Mouse (Mus musculus) fat pad, adult 2 months (tissue): Measurements from ENCODE around the gene Crot.
"Not testable (repeated sequence)": the region's sequence is repeated elsewhere in the genome, so short reads cannot be mapped to it uniquely, and the experiment has no call there.

Experiments used
- DNase-seq: peaks from one replicate; pipeline ENCODE4 v3.0.0-alpha.2; 2011; ENCODE audit warnings: low read depth, low spot score; ENCODE audit errors: extremely low read depth

The Crot gene

GRCm38 (mm10) chr5:8997513-8997895, 380 bp upstream of the Crot start:
- no peak for DNase-seq

DNA sequence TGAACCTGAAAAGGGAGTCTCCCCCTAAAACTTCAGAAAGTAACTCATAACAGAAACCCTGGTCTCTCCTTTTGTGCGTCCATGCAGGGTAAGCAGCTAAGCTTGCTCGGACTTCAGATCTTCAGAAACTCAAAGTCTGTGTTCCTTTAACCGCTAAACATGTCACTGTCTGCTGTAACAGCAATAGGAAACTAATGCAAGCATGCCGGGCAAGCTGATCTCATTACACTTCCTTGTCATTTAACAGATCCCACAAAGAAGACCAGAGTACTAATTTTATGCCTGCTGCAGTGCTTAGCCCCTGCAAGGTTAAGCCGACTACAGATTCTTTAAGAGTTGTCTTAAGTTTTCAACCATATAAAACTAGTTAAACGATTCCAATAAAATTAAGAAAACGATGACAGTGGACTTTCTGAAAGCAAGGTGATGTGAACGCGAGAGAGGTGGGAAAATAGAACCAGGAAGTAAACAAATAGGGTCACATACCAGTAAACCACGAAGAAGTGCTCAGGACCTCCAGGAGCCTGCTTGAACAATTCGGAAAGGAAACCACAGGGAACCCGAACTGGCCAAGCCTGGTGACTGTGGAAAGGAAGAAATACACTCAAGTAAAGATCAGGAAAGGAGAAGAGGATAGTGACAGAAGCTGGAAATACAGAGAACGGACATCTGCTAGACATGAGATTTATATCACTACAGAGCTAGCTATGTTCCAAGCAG, 998 bp downstream of the Crot start:
- DNase-seq = no peak

- DNase-seq = no peak
Measured at GRCm38 (mm10) chr5:8991626-8992025, 5.5 kb downstream of the Crot start.

- no peak for DNase-seq
Measured at GRCm38 (mm10) chr5:8990526-8990925, 6.6 kb downstream of the Crot start.

DNA sequence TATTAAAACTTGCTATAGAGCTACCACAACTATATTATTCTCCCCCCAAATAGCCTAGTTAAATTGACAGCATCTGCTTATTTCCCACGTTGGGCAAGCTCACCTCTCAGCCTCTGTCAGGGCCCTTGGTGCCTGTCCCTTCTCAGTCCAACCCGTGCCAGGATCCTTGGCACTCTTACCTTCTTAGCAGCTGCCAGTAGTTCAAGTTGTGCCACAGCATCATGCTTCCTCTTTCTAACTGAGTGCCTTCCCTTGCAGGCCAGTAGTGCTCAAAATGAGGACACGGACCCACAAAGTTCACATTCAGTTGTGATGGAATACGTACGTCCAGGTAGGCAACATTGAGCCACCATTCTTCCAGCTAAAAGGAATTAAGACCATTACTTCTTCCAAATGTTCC, 9.2 kb downstream of the Crot start:
- no peak for DNase-seq

DNA sequence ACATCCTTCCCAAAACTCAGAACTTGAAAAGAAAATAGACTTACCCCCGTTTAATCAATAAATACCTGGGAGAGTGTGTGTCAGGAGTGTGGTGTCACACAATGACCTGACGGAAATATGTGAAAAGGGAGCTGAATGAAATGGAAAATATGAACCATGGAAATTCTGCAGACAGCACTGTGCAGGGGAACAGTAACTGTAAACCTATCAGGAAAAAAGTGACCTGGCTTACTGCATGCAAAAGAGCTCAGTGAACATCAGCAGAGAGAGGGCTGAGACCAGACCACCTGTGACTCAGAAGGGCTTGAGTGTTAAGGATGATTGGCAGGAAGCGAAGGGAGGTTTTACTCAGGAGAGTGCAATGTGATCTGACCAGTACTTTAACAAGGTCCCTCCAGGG, 11.7 kb downstream of the Crot start:
- DNase-seq = no peak

- no peak for DNase-seq
Measured at GRCm38 (mm10) chr5:8974721-8975120, 22.4 kb downstream of the Crot start.

DNA sequence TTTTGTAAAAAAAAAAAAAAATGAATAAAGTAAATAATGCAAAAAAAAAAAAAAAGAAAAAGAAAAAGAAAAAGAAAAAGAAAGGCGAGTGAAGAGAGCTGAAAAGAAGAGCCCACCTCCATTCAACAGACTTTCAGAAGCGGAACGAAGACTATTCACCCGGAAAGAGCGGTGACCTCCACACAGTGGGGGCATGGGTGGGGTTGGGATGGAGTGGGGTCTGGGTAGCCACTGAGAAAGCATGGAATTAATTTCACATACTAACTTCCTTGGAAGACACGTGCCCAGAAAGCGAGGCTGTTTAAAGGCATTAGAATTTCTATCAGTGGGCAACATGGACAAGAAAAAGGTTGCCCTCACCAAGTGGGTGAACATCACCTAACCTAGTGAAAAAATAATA, 24.8 kb downstream of the Crot start:
- DNase-seq = no peak

DNA sequence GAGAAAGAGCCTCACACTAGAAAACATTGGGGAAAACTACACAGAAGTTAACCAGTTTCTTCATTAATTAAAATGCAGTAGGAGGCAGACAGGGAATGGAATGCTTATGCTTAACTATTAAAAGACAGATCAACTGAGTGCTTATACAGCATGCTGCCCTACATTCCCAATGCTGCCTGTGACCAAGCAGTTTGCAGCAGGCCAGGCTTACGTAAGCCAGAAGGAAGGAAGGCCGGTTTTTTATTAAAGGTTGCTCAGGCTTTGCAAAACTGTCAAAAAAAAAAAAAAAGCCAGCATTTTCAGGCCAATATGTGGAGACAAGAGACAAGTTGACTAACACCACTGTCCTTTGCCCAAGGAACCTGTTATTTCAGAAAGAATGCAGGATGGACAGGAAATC, 26.4 kb downstream of the Crot start:
- DNase-seq = no peak

DNA sequence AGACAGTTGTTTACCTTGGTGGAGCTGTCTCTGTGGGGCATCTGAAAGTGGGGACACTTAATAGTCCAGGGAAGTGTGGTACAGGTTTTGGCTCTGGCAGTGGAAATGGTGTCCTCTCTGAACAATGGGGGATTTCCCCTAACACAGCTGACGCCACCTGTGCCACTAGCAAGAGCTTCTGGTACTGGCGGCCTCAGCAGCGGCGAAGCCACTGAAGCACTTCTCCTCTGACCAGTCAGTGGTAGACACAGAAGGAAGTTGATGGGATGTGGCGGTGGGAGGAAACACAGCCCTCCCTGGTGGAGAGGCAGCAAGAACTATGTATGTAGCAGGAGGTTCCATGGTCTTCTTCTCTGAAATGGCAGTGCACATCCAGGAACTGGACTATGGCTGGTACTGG, 32.6 kb downstream of the Crot start:
- no peak for DNase-seq

- DNase-seq = no peak
Measured at GRCm38 (mm10) chr5:8960534-8960933, 36.6 kb downstream of the Crot start.

DNA sequence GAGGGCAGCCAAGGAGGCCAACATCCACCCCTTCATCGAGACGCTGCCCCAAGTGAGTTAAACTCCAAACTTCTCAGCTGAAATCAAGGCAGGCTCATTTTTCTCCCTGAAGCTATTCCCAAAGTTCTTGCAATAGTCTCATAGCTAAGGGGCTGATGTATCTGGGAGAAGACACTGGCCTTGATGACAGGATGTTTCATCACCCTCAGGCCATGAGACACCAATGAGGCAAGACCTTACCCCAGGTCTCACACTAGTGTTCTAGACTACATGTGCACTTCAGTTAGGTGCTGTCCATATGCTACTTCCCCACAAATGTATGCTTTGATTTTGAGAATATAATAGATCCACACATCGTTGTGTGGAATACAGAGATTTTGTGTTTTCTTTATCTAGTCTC, 41.6 kb downstream of the Crot start:
- no peak for DNase-seq

GRCm38 (mm10) chr5:8953660-8954059, 43.5 kb downstream of the Crot start:
- no peak for DNase-seq

DNA sequence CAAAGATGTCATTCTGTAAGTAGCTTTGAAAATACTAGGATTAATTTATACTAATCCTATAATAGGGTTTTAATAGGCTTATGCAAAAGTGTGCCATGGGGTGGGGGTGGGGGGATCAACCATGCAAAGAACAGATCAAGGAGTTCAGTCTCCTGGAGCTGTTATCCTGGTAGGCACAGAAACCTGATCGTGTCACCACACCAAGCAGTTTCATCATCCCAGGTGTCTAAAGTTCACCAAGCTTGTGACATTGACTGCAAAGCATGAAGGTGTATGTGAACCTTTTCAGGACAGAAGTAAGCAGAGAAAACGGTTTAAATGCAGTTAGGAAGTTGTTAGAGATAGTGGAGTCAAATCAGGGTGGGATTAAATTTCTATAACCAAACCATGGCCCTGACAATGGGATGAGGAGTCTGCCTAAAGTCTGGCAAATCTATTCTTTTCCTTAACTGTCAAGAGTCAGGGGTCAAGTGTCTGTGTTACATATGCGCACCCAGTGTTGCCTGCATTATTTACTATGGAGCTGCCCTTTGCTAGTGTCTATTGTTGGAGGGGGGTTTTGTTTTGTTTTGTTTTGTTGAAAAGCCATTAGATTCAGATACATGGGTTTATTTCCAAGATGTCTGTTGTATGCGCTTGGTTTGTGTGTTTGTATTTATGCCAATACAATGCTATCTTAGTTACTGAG, 49.6 kb downstream of the Crot start:
- no peak for DNase-seq

- no peak for DNase-seq
Measured at GRCm38 (mm10) chr5:8943836-8944235, 53.3 kb downstream of the Crot start.

- DNase-seq = not testable (repeated sequence)
Measured at GRCm38 (mm10) chr5:8941266-8941665, 55.9 kb downstream of the Crot start.

GRCm38 (mm10) chr5:8937965-8938364, 59.2 kb downstream of the Crot start:
- no peak for DNase-seq

DNA sequence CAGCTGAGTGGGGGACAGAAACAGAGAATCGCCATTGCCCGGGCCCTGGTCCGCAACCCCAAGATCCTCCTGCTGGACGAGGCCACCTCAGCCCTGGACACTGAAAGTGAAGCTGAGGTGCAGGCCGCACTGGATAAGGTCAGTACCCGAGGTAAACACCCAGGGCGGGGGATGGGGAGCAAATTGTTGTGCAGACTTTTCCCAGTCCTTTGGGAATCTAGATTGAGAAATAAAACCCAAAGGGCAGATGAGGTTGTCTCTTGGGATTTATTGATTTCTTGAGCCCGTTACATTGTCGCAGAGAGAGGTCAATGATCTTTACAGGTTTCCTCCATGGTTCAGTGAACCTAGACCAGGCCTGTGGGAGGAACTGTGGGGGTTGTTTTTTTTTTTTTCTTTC, 68.7 kb downstream of the Crot start:
- no peak for DNase-seq

GRCm38 (mm10) chr5:8917069-8917468, 80.1 kb downstream of the Crot start:
- no peak for DNase-seq

GRCm38 (mm10) chr5:8916400-8916799, 80.7 kb downstream of the Crot start:
- DNase-seq = no peak
